Mouse (Mus musculus): ENCODE results near the gene Rnf123. TPM values are rescaled to one million over a fixed set of nuclear protein-coding genes. Genes with fewer than 3 reads are reported as not detected.

Gene Rnf123
- polyA plus RNA-seq, 1 experiment from 2014 or later = 37.5 TPM

DNA sequence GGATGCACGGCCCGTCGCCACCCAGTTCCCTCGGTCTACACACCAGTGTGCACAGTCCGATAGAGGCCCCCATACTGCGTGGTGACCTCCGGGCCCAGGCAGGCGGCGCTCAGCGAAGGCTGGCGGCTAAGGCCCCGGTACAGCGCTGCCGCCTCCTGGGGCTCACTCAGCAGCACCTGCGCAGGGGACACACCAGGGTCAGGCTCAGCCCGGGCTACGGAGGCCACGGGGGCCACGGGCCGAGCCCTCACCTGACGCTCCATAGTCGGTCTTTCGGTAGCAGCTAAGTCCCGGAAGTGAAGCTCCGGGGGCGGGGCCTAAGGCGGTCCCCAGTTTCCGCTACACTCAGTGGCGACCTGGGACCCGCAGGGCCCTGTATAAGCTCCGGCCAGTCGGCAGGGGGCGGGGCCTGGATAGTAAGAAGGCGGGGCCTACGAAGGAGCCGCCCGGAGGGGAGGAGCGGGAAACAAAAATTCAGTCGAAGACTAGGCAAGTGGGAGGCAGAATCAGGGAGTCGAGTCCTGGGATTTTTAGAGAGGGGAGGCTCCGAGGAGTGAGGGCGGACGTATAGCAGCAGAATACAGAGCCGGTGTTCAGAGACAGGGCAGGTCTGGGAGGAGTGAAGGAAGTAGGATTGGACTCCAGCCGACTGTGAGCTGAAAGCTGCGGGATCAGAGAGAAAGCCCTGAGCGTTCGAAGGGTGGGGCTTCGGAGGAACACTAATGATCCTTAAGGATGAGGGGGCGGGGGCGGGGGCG lies 11.2 kb upstream of the Rnf123 start, which contains the start of gene Apeh:
Gene Apeh, minus strand, starts transcription at position 423 of the 758 bp plus-strand sequence.
- Histone ChIP-seq H3K4me3 (ENCODE audit: low read depth, low read length) (peak within 1 kb of the TSS; percentile 57), H3K4me2 (ENCODE audit: low read length) (peak within 1 kb of the TSS; percentile 97), H3K27me3 (replicated peaks; ENCODE audit: control insufficient read depth, insufficient read depth, low read length) (no peaks in the 10 kb centered on the region), H3K9me3 (replicated peaks; ENCODE audit: control insufficient read depth, low read length) (no peaks in the 10 kb centered on the region), H3K27ac (ENCODE audit: low read depth, low read length) (peak within 1 kb of the TSS; percentile 63), H3K4me1 (ENCODE audit: control insufficient read depth, insufficient read depth, low read length) (peaks cover 6% of the 10 kb centered on the region), H3K36me3 (ENCODE audit: control insufficient read depth, insufficient read depth, low read length) (peaks cover 40% of the 10 kb centered on the region), H3K9ac (ENCODE audit: low read length) (peak within 1 kb of the TSS; percentile 72)
- WGBS = under 1% methylated on average over 50 of the region's 52 CpGs
- ATAC-seq = peak; percentile 96
- DNase-seq (ENCODE audit: low spot score) = peak; percentile 93

DNA sequence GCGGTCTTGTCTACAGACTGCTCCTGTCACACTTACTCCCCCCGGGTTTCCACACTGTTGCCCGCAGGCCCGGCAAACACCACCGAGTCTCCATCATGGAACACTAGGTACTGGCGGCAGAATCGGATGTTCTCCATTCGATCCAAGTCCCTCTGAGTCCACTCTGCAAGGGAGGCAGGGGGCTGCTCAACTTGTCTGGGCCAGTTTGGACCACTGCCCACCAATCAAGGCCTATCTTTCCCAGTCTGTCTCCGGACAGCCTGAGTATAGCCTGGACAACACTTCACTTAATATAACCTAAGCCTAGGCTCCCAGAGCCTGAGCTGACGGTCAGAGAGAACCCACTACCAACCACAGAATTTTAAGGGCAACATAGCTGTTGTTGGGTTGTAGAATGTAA lies 10.4 kb upstream of the Rnf123 start:
- no peak for DNase-seq (ENCODE audit: low spot score)
- WGBS = 71% methylated on average over 10 of the region's 10 CpGs
- ATAC-seq = no peak
- Histone ChIP-seq H3K27me3 (replicated peaks; ENCODE audit: control insufficient read depth, insufficient read depth, low read length) (no peaks in the 10 kb centered on the region), H3K9ac (ENCODE audit: low read length) (peak overlapping the region; percentile 72), H3K27ac (ENCODE audit: low read depth, low read length) (no peak overlapping the region), H3K4me3 (ENCODE audit: low read depth, low read length) (peak overlapping the region; percentile 57), H3K36me3 (ENCODE audit: control insufficient read depth, insufficient read depth, low read length) (peaks cover 44% of the 10 kb centered on the region), H3K9me3 (replicated peaks; ENCODE audit: control insufficient read depth, low read length) (no peaks in the 10 kb centered on the region), H3K4me1 (ENCODE audit: control insufficient read depth, insufficient read depth, low read length) (peaks cover 6% of the 10 kb centered on the region), H3K4me2 (ENCODE audit: low read length) (peak overlapping the region; percentile 97)

DNA sequence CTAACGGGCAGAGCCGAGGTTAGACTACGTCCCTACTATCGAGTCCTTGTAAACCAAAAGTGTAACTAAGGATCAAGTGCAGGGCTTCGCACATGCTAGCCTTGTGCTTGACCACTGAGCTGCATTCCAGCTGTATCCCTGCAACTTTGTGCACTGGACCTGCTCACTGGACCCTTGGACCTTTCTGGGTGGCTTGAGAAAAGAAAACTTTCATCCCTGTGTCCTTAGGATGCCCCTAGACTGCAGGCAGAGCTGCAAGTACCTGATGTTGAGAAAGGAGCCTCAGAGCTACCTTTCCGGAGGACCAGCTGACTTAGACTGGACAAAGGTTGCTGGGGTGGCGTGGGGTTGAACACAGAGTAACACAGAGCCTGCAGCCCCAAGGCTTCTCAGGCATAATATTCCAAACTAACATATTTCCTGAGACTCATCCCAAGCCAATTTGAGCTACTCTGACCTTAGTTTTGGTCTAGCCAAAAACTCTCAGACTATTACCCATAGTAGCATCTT lies 7.5 kb upstream of the Rnf123 start:
- H3K27me3 ChIP-seq (replicated peaks; ENCODE audit: control insufficient read depth, insufficient read depth, low read length) = no peaks in the 10 kb centered on the region
- no peak overlapping the region for H3K4me2 ChIP-seq (ENCODE audit: low read length)
- no peak overlapping the region for H3K4me3 ChIP-seq (ENCODE audit: low read depth, low read length)
- H3K27ac ChIP-seq (ENCODE audit: low read depth, low read length) = no peak overlapping the region
- no peaks in the 10 kb centered on the region for H3K9me3 ChIP-seq (replicated peaks; ENCODE audit: control insufficient read depth, low read length)
- H3K9ac ChIP-seq (ENCODE audit: low read length) = no peak overlapping the region
- ATAC-seq (no peak), DNase-seq (ENCODE audit: low spot score) (no peak)
- peaks cover 72% of the 10 kb centered on the region for H3K36me3 ChIP-seq (ENCODE audit: control insufficient read depth, insufficient read depth, low read length)
- peaks cover 6% of the 10 kb centered on the region for H3K4me1 ChIP-seq (ENCODE audit: control insufficient read depth, insufficient read depth, low read length)
- 96% methylated on average over 7 of the region's 7 CpGs for WGBS

DNA sequence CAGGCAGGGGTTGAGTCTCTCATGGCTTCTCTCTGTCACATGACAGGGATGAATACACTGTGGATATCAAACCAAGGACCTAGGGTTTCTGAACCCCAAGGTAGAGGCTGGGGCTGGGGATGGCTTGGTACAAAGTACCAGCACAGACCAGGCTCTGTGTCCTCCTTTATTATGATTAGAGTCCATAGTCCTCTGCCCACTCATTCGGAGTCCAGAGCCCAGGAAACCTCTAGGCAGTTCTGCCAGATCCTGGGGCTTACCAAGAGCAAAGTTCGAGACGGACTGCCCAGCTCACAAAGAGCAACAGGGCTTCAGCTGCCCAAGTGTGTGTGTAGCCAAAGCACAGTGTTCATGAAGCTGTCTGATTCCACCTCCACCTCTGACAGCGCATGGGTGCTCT lies 2.1 kb upstream of the Rnf123 start:
- Histone ChIP-seq H3K27me3 (replicated peaks; ENCODE audit: control insufficient read depth, insufficient read depth, low read length) (peaks cover 20% of the 10 kb centered on the region), H3K4me3 (ENCODE audit: low read depth, low read length) (no peak overlapping the region), H3K27ac (ENCODE audit: low read depth, low read length) (no peak overlapping the region), H3K9me3 (replicated peaks; ENCODE audit: control insufficient read depth, low read length) (no peaks in the 10 kb centered on the region), H3K4me1 (ENCODE audit: control insufficient read depth, insufficient read depth, low read length) (no peaks in the 10 kb centered on the region), H3K36me3 (ENCODE audit: control insufficient read depth, insufficient read depth, low read length) (peaks cover 63% of the 10 kb centered on the region), H3K4me2 (ENCODE audit: low read length) (no peak overlapping the region), H3K9ac (ENCODE audit: low read length) (no peak overlapping the region)
- 99% methylated on average over 4 of the region's 4 CpGs for WGBS
- no peak for ATAC-seq
- no peak for DNase-seq (ENCODE audit: low spot score)

DNA sequence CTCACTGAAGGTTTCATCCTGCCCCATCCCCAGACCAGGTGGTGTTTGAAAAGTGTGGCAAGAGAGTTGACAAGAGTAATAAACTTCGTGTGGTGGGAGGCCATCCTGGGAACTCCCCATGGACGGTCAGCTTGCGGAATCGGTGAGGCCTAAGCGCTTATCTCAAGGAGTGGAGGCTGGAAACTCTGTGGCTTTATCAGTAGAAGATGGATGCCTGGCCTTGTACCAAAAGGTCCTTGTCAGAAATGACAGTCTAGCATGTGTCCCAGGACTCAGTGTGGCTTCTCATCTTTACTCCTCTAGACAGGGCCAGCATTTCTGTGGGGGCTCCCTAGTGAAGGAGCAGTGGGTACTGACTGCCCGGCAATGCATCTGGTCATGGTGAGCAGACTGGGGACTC lies 415 bp upstream of the Rnf123 start:
- H3K36me3 ChIP-seq (ENCODE audit: control insufficient read depth, insufficient read depth, low read length) = peaks cover 46% of the 10 kb centered on the region
- H3K27me3 ChIP-seq (replicated peaks; ENCODE audit: control insufficient read depth, insufficient read depth, low read length) = peaks cover 20% of the 10 kb centered on the region
- H3K4me3 ChIP-seq (ENCODE audit: low read depth, low read length) = no peak overlapping the region
- no peak overlapping the region for H3K27ac ChIP-seq (ENCODE audit: low read depth, low read length)
- ATAC-seq (no peak), DNase-seq (ENCODE audit: low spot score) (no peak)
- no peaks in the 10 kb centered on the region for H3K9me3 ChIP-seq (replicated peaks; ENCODE audit: control insufficient read depth, low read length)
- peaks cover 1% of the 10 kb centered on the region; the same call in 1 of the 2 replicates for H3K4me1 ChIP-seq (ENCODE audit: control insufficient read depth, insufficient read depth, low read length)
- WGBS = 84% methylated on average over 6 of the region's 6 CpGs
- H3K4me2 ChIP-seq (ENCODE audit: low read length) = no peak overlapping the region
- H3K9ac ChIP-seq (ENCODE audit: low read length) = no peak overlapping the region

DNA sequence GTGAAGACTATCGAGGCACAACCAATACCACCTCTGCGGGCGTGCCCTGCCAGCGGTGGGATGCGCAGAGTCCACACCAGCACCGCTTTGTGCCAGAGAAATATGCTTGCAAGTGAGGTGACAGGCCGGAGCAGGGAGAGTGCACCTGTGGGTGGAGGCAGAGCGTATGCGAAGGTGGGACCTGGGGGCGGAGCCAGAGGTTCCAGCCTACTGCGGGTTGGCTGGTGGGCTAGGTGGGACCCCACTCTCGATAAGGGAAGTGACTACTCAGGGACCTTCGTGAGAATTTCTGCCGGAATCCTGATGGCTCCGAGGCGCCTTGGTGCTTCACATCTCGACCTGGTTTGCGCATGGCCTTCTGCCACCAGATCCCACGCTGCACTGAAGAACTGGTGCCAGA lies 597 bp downstream of the Rnf123 start:
- Histone ChIP-seq H3K27ac (ENCODE audit: low read depth, low read length) (no peak overlapping the region), H3K4me1 (ENCODE audit: control insufficient read depth, insufficient read depth, low read length) (peaks cover 5% of the 10 kb centered on the region; the same call in 1 of the 2 replicates), H3K9ac (ENCODE audit: low read length) (no peak overlapping the region), H3K4me3 (ENCODE audit: low read depth, low read length) (no peak overlapping the region), H3K36me3 (ENCODE audit: control insufficient read depth, insufficient read depth, low read length) (peaks cover 37% of the 10 kb centered on the region), H3K9me3 (replicated peaks; ENCODE audit: control insufficient read depth, low read length) (no peaks in the 10 kb centered on the region), H3K4me2 (ENCODE audit: low read length) (peak overlapping the region; percentile 23; the same call in 1 of the 2 replicates), H3K27me3 (replicated peaks; ENCODE audit: control insufficient read depth, insufficient read depth, low read length) (peaks cover 20% of the 10 kb centered on the region)
- DNase-seq (ENCODE audit: low spot score) = no peak
- WGBS = 6% methylated on average over 19 of the region's 19 CpGs
- no peak for ATAC-seq

DNA sequence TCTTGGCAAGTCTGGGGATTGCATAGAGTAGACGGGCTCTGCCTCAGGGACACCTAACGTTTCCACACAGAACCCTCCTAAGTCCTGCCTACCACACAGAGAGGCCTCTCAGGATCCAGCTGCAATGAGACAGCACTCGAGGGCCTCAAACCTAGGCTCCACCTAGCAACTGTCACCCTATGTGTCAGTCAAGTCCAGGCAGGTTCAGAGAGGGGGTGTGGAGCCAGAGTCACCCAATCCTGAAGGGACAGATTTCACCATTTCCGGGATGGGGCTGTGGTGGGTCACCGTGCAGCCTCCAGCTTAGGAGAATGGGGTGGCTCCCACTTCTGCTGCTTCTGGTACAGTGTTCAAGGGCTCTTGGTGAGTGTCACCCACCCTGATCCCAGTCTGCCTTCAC lies 3.0 kb downstream of the Rnf123 start, which contains the start of gene Mst1:
Gene Mst1, plus strand, starts transcription at position 269 of the 400 bp plus-strand sequence.
- peaks cover 5% of the 10 kb centered on the region; the same call in 1 of the 2 replicates for H3K4me1 ChIP-seq (ENCODE audit: control insufficient read depth, insufficient read depth, low read length)
- H3K27ac ChIP-seq (ENCODE audit: low read depth, low read length) = no peak within 1 kb of the TSS
- peak within 1 kb of the TSS; percentile 98 for H3K9ac ChIP-seq (ENCODE audit: low read length)
- DNase-seq (ENCODE audit: low spot score) = no peak
- H3K4me3 ChIP-seq (ENCODE audit: low read depth, low read length) = peak within 1 kb of the TSS; percentile 87
- H3K9me3 ChIP-seq (replicated peaks; ENCODE audit: control insufficient read depth, low read length) = no peaks in the 10 kb centered on the region
- 77% methylated on average over 5 of the region's 5 CpGs for WGBS
- ATAC-seq = no peak
- H3K4me2 ChIP-seq (ENCODE audit: low read length) = peak within 1 kb of the TSS; percentile 88
- H3K27me3 ChIP-seq (replicated peaks; ENCODE audit: control insufficient read depth, insufficient read depth, low read length) = peaks cover 20% of the 10 kb centered on the region
- H3K36me3 ChIP-seq (ENCODE audit: control insufficient read depth, insufficient read depth, low read length) = peaks cover 16% of the 10 kb centered on the region

DNA sequence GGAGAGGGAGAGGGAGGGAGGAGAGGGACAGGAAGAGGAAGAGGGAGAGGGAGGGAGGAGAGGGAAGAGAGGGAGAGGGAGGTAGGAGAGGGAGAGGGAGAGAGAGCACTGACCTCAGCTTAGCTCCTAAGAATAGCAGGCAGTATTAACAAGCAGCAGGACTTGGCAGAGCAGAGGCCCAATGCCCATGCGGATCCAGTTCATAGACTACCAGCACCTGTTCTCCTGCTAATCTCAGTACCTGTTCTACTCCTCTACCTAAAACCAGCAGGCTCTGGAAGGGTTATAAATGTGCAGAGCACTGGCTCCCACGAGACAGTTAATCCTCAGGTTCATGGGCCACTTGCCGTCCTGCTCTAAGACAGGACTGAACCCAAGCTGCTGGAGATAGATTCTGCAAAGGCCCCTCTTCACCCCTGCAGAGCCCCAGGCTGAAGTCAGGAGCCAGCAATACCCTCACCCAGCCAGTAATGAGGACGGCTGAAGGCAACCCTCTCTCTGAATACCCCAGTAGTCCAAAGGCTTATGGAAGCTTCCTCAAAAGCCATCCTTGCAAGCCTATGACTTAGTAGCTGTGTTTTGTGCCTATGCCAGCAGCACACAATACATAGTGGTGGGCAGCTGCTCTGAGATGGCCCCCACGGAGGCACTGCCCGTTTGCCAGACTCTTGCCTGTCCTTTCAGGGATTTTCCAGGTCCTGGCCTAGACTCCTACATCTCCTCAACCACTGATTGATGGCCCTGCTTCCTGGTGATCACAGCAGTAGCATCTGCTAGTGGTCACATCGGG lies 9.8 kb downstream of the Rnf123 start:
- Histone ChIP-seq H3K36me3 (ENCODE audit: control insufficient read depth, insufficient read depth, low read length) (peaks cover 31% of the 10 kb centered on the region), H3K4me2 (ENCODE audit: low read length) (no peak overlapping the region), H3K9ac (ENCODE audit: low read length) (no peak overlapping the region), H3K4me1 (ENCODE audit: control insufficient read depth, insufficient read depth, low read length) (peaks cover 2% of the 10 kb centered on the region; the same call in 1 of the 2 replicates), H3K9me3 (replicated peaks; ENCODE audit: control insufficient read depth, low read length) (no peaks in the 10 kb centered on the region), H3K27ac (ENCODE audit: low read depth, low read length) (peak overlapping the region; percentile 27; the same call in 1 of the 2 replicates), H3K4me3 (ENCODE audit: low read depth, low read length) (no peak overlapping the region), H3K27me3 (replicated peaks; ENCODE audit: control insufficient read depth, insufficient read depth, low read length) (no peaks in the 10 kb centered on the region)
- WGBS = 61% methylated on average over 7 of the region's 7 CpGs
- DNase-seq (ENCODE audit: low spot score) = no peak
- no peak for ATAC-seq

Data from forebrain, embryonic 14.5 days (tissue).